Mouse (Mus musculus) hindbrain, embryonic 15.5 days (tissue): ENCODE results near the gene Psmd9. TPM values are rescaled to one million over a fixed set of nuclear protein-coding genes. Genes with fewer than 3 reads are reported as not detected.
A peak's percentile ranks its signal among the peaks of the same experiment; 100 is the strongest.

Source experiments
- ATAC-seq: fragments of 200-750 bp; cut with Nextera tagmentation; 2 replicates; pipeline ENCODE4 v1.8.0; 2017; ENCODE audit warnings: low read depth, moderate number of reproducible peaks, moderate TSS enrichment; ENCODE audit not compliant: low FRiP score
- H3K27ac ChIP-seq: fragments of 300-500 bp; sonication (generic); replicated peaks from 2 replicates; pipeline ENCODE4 v1.5.1; 2015; ENCODE audit warnings: mild to moderate bottlenecking, inconsistent platforms
- H3K27me3 ChIP-seq: fragments of 300-500 bp; sonication (generic); 2 replicates; pipeline ENCODE4 v1.6.1; 2015; ENCODE audit warnings: control low read depth, inconsistent platforms
- H3K36me3 ChIP-seq: fragments of 300-500 bp; sonication (generic); 2 replicates; pipeline ENCODE4 v1.6.1; 2015; ENCODE audit warnings: control low read depth, inconsistent platforms
- H3K4me1 ChIP-seq: fragments of 300-500 bp; sonication (generic); replicated peaks from 2 replicates; pipeline ENCODE4 v1.6.1; 2015; ENCODE audit warnings: control low read depth, inconsistent platforms
- H3K4me2 ChIP-seq: fragments of 300-500 bp; sonication (generic); 2 replicates; pipeline ENCODE4 v1.6.1; 2015; ENCODE audit warnings: moderate library complexity, mild to moderate bottlenecking, inconsistent platforms
- H3K4me3 ChIP-seq: fragments of 300-500 bp; sonication (generic); 2 replicates; pipeline ENCODE4 v1.5.1; 2015; ENCODE audit warnings: mild to moderate bottlenecking, inconsistent platforms
- H3K9ac ChIP-seq: fragments of 300-500 bp; sonication (generic); 2 replicates; pipeline ENCODE4 v1.6.1; 2015; ENCODE audit warnings: inconsistent platforms
- H3K9me3 ChIP-seq: fragments of 300-500 bp; sonication (generic); 2 replicates; pipeline ENCODE4 v1.6.1; 2016; ENCODE audit warnings: control low read depth, inconsistent platforms
- WGBS: fragments of 180-500 bp; shearing (Covaris S2); methylation state at CpG from one replicate; pipeline ENCODE4 v1.1.7; 2015; 5-methylcytosine and 5-hydroxymethylcytosine counted together
- polyA plus RNA-seq: library from polyadenylated mRNA; unstranded; fragments of >200 nt; fragmentation: Nextera tagmentation; extraction: Ambion mirVana; gene quantifications from 2 replicates; pipeline ENCODE4 v1.2.1, GENCODE M21; 2015

Gene Psmd9
- polyA plus RNA-seq, 1 experiment from 2014 or later = 75.7 TPM

GRCm38 (mm10) chr5:123236426-123236825 is 67.2 kb downstream of the Psmd9 start:
- no peak overlapping the region for H3K9ac ChIP-seq
- no peak overlapping the region for H3K27ac ChIP-seq
- H3K9me3 ChIP-seq = no peaks in the 10 kb centered on the region
- no peaks in the 10 kb centered on the region for H3K4me1 ChIP-seq
- WGBS = 80% methylated on average over 9 of the region's 9 CpGs
- no peak for ATAC-seq
- no peak overlapping the region for H3K4me3 ChIP-seq
- H3K36me3 ChIP-seq = peaks cover 22% of the 10 kb centered on the region
- no peaks in the 10 kb centered on the region for H3K27me3 ChIP-seq
- H3K4me2 ChIP-seq = no peak overlapping the region

- Histone ChIP-seq H3K36me3 (peaks cover 44% of the 10 kb centered on the region), H3K9ac (no peak overlapping the region), H3K9me3 (no peaks in the 10 kb centered on the region), H3K4me2 (no peak overlapping the region), H3K4me1 (no peaks in the 10 kb centered on the region), H3K27me3 (no peaks in the 10 kb centered on the region), H3K4me3 (no peak overlapping the region), H3K27ac (no peak overlapping the region)
- no peak for ATAC-seq
- 93% methylated on average over 11 of the region's 11 CpGs for WGBS
Measured at GRCm38 (mm10) chr5:123239501-123239900, 70.3 kb downstream of the Psmd9 start.

GRCm38 (mm10) chr5:123245518-123245917 is 76.3 kb downstream of the Psmd9 start:
- Histone ChIP-seq H3K4me2 (no peak overlapping the region), H3K4me3 (no peak overlapping the region), H3K9me3 (no peaks in the 10 kb centered on the region), H3K27me3 (no peaks in the 10 kb centered on the region), H3K4me1 (no peaks in the 10 kb centered on the region), H3K36me3 (peaks cover 30% of the 10 kb centered on the region), H3K27ac (no peak overlapping the region), H3K9ac (no peak overlapping the region)
- WGBS = 10% methylated on average over 4 of the region's 4 CpGs
- peak; percentile 27; the same call in 1 of the 2 replicates for ATAC-seq

- H3K9me3 ChIP-seq = no peaks in the 10 kb centered on the region
- peak overlapping the region; percentile 66 for H3K4me2 ChIP-seq
- H3K9ac ChIP-seq = no peak overlapping the region
- no peak for ATAC-seq
- no peak overlapping the region for H3K4me3 ChIP-seq
- no peaks in the 10 kb centered on the region for H3K27me3 ChIP-seq
- no peak overlapping the region for H3K27ac ChIP-seq
- H3K4me1 ChIP-seq = peaks cover 6% of the 10 kb centered on the region
- WGBS = 69% methylated on average over 8 of the region's 8 CpGs
- 0 out of 2 replicates have a peak, but pooled peaks cover 4% of the 10 kb centered on the region for H3K36me3 ChIP-seq
Measured at GRCm38 (mm10) chr5:123251390-123251789, 82.2 kb downstream of the Psmd9 start.

- H3K36me3 ChIP-seq = 0 out of 2 replicates have a peak, but pooled peaks cover 4% of the 10 kb centered on the region
- peak within 1 kb of the TSS; percentile 35 for H3K4me3 ChIP-seq
- peaks cover 6% of the 10 kb centered on the region for H3K4me1 ChIP-seq
- peak; percentile 96 for ATAC-seq
- WGBS = 3% methylated on average over 18 of the region's 18 CpGs
- peak within 1 kb of the TSS; percentile 66 for H3K4me2 ChIP-seq
- H3K27me3 ChIP-seq = no peaks in the 10 kb centered on the region
- no peaks in the 10 kb centered on the region for H3K9me3 ChIP-seq
- no peak within 1 kb of the TSS for H3K27ac ChIP-seq
- H3K9ac ChIP-seq = no peak within 1 kb of the TSS
Measured at GRCm38 (mm10) chr5:123251834-123252233, 82.6 kb downstream of the Psmd9 start, which contains the start of gene Wdr66. Gene Wdr66, plus strand, starts transcription at chr5:123252102.

- Histone ChIP-seq H3K4me3 (no peak overlapping the region), H3K9me3 (no peaks in the 10 kb centered on the region), H3K36me3 (no peaks in the 10 kb centered on the region), H3K4me2 (peak overlapping the region; percentile 37), H3K27ac (peak overlapping the region; percentile 24), H3K4me1 (peaks cover 7% of the 10 kb centered on the region), H3K9ac (0 out of 2 replicates have a peak overlapping the region, but pooled peaks have one; percentile 6), H3K27me3 (no peaks in the 10 kb centered on the region)
- 0 out of 2 replicates have a peak, but pooled peaks have one; percentile 19 for ATAC-seq
- 23% methylated on average over 23 of the region's 23 CpGs for WGBS
Measured at GRCm38 (mm10) chr5:123256841-123257755, 87.9 kb downstream of the Psmd9 start.

GRCm38 (mm10) chr5:123258990-123259389 is 89.8 kb downstream of the Psmd9 start:
- Histone ChIP-seq H3K4me2 (no peak overlapping the region), H3K9me3 (no peaks in the 10 kb centered on the region), H3K9ac (no peak overlapping the region), H3K27ac (no peak overlapping the region), H3K4me3 (no peak overlapping the region), H3K4me1 (peaks cover 6% of the 10 kb centered on the region), H3K27me3 (no peaks in the 10 kb centered on the region), H3K36me3 (no peaks in the 10 kb centered on the region)
- no peak for ATAC-seq
- WGBS = 56% methylated on average over 5 of the region's 5 CpGs

- Histone ChIP-seq H3K9me3 (no peaks in the 10 kb centered on the region), H3K4me1 (peaks cover 6% of the 10 kb centered on the region), H3K4me3 (no peak overlapping the region), H3K9ac (no peak overlapping the region), H3K27me3 (no peaks in the 10 kb centered on the region), H3K4me2 (no peak overlapping the region), H3K27ac (no peak overlapping the region), H3K36me3 (no peaks in the 10 kb centered on the region)
- 76% methylated on average over 8 of the region's 8 CpGs for WGBS
- ATAC-seq = no peak
Measured at GRCm38 (mm10) chr5:123260698-123261097, 91.5 kb downstream of the Psmd9 start.

GRCm38 (mm10) chr5:123266909-123267308 is 97.7 kb downstream of the Psmd9 start:
- ATAC-seq = no peak
- no peaks in the 10 kb centered on the region for H3K9me3 ChIP-seq
- H3K9ac ChIP-seq = no peak overlapping the region
- no peak overlapping the region for H3K4me3 ChIP-seq
- no peak overlapping the region for H3K4me2 ChIP-seq
- no peaks in the 10 kb centered on the region for H3K36me3 ChIP-seq
- no peaks in the 10 kb centered on the region for H3K27me3 ChIP-seq
- H3K27ac ChIP-seq = no peak overlapping the region
- H3K4me1 ChIP-seq = no peaks in the 10 kb centered on the region
- WGBS = 88% methylated on average over 3 of the region's 3 CpGs

GRCm38 (mm10) chr5:123268477-123269474 is 99.6 kb downstream of the Psmd9 start:
- ATAC-seq = no peak
- no peaks in the 10 kb centered on the region for H3K36me3 ChIP-seq
- H3K4me2 ChIP-seq = no peak overlapping the region
- no peak overlapping the region for H3K27ac ChIP-seq
- no peaks in the 10 kb centered on the region for H3K27me3 ChIP-seq
- H3K4me1 ChIP-seq = no peaks in the 10 kb centered on the region
- no peak overlapping the region for H3K9ac ChIP-seq
- no peaks in the 10 kb centered on the region for H3K9me3 ChIP-seq
- no peak overlapping the region for H3K4me3 ChIP-seq
- 78% methylated on average over 28 of the region's 28 CpGs for WGBS

- 66% methylated on average over 11 of the region's 11 CpGs for WGBS
- Histone ChIP-seq H3K27me3 (no peaks in the 10 kb centered on the region), H3K4me2 (no peak overlapping the region), H3K9ac (no peak overlapping the region), H3K9me3 (no peaks in the 10 kb centered on the region), H3K36me3 (no peaks in the 10 kb centered on the region), H3K4me3 (no peak overlapping the region), H3K4me1 (peaks cover 8% of the 10 kb centered on the region), H3K27ac (no peak overlapping the region)
- ATAC-seq = no peak
Measured at GRCm38 (mm10) chr5:123270917-123271316, 101.7 kb downstream of the Psmd9 start.
